Mouse (Mus musculus) c-Kit-positive CD71-negative TER-119-negative erythroid progenitor cells, embryonic 14.5 days (primary cell): ENCODE measurements at regions not wholly inside any gene's neighbourhood (a gene's known extent, or its start where the extent isn't known, plus 50 kb on each side); places are given as distances from the start of the nearest gene placed in this dataset.
A peak's percentile ranks its signal among the peaks of the same experiment; 100 is the strongest.

Experiments used
- DNase-seq: peaks from one replicate; pipeline ENCODE4 v3.0.0-alpha.2; 2013; ENCODE audit warnings: low read depth

DNA sequence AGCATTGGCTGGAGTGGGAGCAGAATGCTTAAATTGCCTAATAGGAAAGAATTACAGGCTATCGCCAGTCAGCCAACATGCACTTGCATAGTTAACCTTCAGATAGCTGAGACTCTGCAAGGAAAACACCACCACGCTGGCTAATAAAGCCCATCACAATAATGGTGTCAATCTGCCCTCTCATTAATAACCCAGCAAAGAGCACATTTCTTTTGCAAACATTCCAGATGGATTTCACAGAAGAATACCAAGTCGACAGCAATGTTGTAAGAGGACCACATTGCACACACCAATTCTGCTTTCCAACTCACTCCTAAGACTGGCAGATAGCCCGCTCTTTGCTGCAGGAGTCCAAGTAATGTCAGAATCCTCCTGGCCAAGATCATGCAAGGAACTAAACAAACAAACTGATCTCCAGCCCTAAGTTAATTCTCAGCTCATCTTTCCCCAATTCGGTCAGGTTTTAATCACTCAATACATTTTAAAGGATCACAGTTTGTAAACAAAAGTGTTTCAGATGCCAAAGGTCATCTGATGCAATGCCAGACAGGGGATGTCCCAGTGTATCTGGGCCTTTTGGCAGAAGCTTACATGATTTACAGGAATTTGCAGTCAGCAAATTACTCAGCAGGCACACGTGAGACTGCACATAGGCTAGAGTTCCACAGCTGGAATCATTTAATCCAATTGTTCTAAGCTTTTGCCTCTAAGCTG is 198.4 kb downstream of the Klf6 start:
- DNase-seq = no peak

- DNase-seq = no peak
Observed at GRCm38 (mm10) chr13:6060229-6060845, 199.1 kb downstream of the Klf6 start.

- no peak for DNase-seq
Observed at GRCm38 (mm10) chr13:6062305-6062704, 201.0 kb downstream of the Klf6 start.

- DNase-seq = no peak
Observed at GRCm38 (mm10) chr13:6062729-6063386, 201.6 kb downstream of the Klf6 start.

DNA sequence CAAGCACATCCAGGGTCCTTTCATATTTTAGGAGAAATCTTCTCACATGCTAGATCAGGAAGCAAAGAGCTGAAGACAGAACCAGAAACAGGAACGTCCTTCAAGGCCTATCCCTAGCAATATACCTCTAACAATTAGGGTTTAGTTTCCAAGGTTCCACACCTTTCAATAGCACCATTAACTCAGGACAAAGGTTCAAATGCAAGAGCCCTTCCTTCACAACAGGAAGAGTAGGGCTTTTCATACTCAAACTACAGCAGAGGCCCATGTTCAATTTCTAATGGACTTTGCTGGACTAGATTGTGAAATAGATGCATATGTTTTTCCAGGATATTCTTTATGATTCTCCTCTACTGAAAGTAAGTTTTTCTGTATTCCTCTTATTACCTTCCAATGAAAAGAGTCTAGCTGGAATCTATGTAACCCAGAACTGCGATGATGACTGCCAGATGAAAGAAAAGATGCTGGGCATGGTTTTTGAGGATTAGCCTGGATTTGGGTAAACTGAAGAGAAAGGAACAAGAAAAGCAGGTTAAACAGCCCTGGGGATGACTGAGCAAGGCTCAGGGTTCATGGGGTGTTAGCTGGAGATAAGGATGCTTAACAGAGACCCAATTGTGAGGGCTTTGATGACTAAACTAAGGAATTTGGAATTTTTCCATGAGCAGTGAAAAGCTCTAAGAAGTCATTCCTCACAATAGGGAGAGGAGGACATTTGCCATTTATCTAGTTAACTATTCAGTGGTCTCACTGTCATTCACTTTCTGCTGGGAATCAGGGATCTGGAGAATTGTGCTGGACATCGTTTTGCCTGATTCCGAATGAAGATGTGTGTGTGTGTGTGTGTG is 215.9 kb downstream of the Klf6 start:
- no peak for DNase-seq

DNA sequence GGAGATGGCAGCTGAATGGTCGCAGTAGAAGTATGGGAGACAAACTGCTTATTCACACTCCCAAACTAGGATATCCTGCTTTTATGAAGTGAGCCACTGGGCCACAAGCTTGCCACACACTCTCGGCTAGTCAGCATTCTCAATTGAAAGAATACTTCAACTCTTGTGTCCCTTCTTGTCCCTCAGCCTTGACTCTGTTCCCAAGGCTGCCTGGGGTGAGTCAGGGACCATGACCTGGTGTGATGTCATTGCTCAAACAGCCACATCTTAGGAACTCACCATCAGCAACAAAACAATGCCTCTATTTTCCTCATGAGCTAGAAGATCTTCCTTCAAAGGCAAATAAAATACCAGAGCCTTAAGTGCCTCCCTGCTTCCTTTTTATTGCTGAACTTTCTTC is 224.6 kb downstream of the Klf6 start:
- DNase-seq = no peak

- peak; percentile 5 for DNase-seq
Observed at GRCm38 (mm10) chr13:6109018-6109657, 247.9 kb downstream of the Klf6 start.

DNA sequence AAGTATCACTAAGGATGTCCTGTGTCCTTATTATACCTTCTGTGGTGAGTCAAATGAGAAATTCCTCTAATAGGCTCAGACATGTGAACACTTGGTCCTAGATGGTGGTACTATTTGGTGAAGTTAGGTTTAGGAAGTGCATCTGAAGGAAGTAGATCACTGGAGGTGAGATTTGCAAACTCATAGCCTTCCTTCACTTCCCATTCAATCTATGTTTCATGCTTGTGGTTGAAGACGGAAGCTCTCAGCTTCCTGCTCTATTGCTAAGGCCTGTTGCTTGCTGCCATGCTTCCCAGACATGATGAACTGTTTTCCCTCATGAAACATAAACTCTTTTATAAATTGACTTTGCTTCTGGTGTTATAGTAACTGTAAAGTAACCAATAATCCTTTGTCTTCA is 258.4 kb downstream of the Klf6 start:
- DNase-seq = no peak

DNA sequence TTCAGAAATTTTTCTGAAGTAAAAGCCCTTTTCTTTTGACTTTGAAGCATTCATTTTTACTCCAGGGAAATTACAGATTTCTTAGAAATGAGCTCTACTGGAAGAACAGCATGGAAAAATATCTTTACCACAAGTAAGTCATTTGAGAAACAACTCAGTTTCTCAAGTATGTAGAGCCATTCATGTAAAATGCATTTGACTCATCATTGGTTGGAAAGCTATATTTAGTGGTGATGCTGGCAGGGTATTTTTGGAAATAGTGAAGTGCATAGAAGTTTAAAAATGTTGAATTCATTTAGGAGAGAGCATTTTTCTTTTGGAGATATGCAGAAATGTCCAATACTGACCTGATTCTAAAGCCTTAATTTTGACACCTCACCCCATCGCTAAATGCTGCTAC is 266.0 kb downstream of the Klf6 start:
- no peak for DNase-seq

GRCm38 (mm10) chr13:6128903-6129302 is 267.6 kb downstream of the Klf6 start:
- DNase-seq = no peak

DNA sequence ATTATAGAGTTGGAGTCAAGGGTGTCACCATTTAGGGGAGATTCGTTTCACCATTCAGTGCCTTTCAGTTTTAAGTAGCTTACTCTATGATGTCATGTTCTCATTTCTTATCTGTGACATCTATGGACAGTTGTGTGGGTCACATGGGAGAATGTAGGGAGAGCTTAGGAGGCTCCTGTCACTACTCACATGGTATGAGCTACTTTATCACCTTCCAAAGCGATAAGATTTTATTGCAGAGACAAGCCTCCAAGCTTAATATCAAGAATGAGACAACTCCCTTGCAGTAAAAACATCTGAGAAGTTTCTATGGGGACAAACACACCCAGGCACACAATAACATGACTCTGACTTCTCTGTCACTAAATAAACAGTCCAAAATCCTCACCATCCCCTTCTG is 270.1 kb downstream of the Klf6 start:
- no peak for DNase-seq

DNA sequence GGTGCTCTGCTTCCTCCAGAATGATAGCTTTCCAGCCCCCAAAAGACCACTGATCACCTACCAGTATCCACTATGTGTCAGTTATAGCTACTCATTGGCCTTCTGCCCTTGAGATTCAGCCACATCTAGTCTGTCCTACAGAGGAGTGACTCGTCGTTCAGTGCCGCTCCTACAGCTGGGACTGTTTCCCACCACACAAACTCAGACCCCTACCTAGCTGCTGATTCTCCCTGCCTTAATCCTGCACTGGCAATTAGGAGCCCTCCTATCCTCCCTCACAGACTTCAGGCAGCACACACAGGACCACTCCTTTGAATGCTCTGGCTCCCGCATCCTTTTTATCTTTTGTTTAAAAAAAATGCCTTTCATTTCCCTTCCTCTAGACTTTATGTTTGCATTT is 275.9 kb downstream of the Klf6 start:
- no peak for DNase-seq

GRCm38 (mm10) chr13:6142771-6143170 is 281.5 kb downstream of the Klf6 start:
- DNase-seq = no peak

DNA sequence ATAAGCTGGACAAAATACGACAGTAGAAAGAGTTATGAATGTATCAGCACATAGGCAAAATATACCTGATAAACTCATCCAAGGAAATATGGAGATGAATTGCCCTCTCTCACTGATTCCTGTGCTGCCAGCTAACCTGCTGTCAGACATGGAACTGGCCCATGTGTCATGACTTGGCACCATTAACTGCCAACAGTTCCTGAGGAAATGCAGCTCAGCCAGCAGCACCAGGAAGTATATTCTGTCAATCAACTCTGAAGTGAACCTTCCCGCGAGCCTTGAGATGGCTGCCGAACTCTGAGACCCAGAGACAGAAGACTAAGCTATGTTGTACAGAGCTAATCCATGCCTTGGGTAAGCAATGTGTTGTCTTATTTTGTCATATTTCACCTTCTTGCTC is 292.4 kb downstream of the Klf6 start:
- DNase-seq = no peak

GRCm38 (mm10) chr13:6156191-6156590 is 294.9 kb downstream of the Klf6 start:
- DNase-seq = no peak

DNA sequence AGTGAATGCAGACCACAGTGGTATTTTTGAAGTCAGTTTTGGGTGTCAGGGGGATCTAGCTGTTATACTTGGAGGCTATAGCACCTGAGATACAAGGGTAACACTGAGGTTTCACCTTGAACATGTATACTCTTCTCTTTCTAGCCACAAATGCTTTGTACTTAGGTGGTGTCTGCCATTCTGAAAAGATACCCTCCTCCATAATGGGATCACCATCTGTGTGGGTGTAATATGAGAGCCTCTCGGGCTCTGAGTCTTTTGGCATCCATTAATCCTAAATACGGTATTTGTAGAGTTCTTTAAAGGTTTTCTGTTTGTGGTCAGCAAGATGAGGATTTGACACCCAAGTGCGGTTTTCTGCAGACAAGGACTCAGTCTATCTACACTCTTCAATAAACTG is 295.7 kb downstream of the Klf6 start:
- no peak for DNase-seq

DNA sequence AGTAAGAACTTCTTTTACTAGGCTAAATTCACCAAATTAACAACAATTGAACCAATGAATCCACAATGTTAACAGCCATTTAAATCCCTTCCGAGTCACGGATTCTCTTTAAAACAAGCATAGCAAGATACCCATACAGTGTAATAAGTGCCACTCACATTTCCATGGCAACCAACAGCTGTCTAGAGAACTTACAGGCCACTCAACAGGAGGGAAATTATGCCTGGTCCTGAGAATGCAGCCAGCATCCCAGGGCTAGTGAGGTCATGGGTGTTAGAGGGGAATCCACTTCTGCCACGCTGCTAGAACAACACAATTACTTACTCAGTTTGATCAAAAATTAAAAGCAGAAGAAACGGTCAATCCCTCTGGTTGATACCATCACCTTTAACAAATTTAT is 296.7 kb downstream of the Klf6 start:
- DNase-seq = no peak

- no peak for DNase-seq
Observed at GRCm38 (mm10) chr13:6159412-6159811, 298.1 kb downstream of the Klf6 start.

DNA sequence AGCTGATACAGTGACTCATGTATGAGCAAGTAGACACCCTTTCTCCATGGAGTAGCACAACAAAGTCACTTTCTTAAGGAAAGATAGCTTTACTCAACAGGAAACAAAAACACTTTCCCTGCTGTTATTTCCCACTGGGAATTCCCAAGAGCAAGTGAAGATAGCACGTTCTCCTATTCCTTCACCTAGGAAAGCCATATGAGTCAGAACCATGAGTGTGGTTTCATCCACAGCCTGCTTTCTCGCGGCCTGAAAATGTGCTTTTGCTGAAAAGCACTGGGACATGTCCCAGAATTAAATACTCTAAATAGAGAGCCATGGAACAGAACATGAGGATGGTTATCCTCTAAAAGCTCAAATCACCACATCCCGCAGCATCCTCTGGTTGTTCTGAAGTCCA is 304.6 kb downstream of the Klf6 start:
- no peak for DNase-seq

GRCm38 (mm10) chr13:6167055-6167761 is 305.9 kb downstream of the Klf6 start:
- DNase-seq = no peak

- no peak for DNase-seq
Observed at GRCm38 (mm10) chr13:6173095-6173494, 311.8 kb downstream of the Klf6 start.
